ENCODE assay signal across 7 mouse cellular contexts in genomic region chr19:47338396-47339164, GRCm38 (mm10).
DNase-seq lines count a peak whose midpoint lies in the region; ATAC-seq and TF ChIP-seq lines count a peak whose summit lies in the region.

No protein-coding gene starts in this region.

- ATAC-seq in lung, postnatal 0 days, result peak; percentile 70
- peak; percentile 62 for ATAC-seq in forebrain, embryonic 14.5 days
- no peak for ATAC-seq in limb, embryonic 15.5 days (ENCODE audit: insufficient number of reproducible peaks, low FRiP score, low TSS enrichment, low read depth)
- ATAC-seq in stomach, embryonic 16.5 days (ENCODE audit: insufficient read depth, low FRiP score), result 0 out of 2 replicates have a peak, but pooled peaks have one; percentile 30

- DNase-seq in lung, postnatal 0 days (ENCODE audit: low spot score), result peak; percentile 67
- DNase-seq in lung, adult 2 months, result no peak
- no peak for DNase-seq in forebrain, embryonic 14.5 days (ENCODE audit: low spot score)
- DNase-seq in adrenal gland, postnatal 25 days, result no peak
- no peak for DNase-seq in kidney, adult 18-20 months

- no peaks in the 10 kb centered on the region for H3K27me3 ChIP-seq in lung, postnatal 0 days (replicated peaks; ENCODE audit: insufficient read depth, low read length)
- H3K27me3 ChIP-seq in forebrain, embryonic 14.5 days (replicated peaks; ENCODE audit: control insufficient read depth, insufficient read depth, low read length), result peaks cover 17% of the 10 kb centered on the region; the same call in 1 of the 2 replicates
- H3K27me3 ChIP-seq in limb, embryonic 15.5 days, result peaks cover 7% of the 10 kb centered on the region; the same call in 1 of the 2 replicates
- H3K27me3 ChIP-seq in stomach, embryonic 16.5 days (ENCODE audit: control insufficient read depth, insufficient read depth, low read length), result 0 out of 2 replicates have a peak, but pooled peaks cover 5% of the 10 kb centered on the region

- H3K9me3 ChIP-seq in lung, postnatal 0 days (ENCODE audit: low read length), result no peaks in the 10 kb centered on the region
- no peaks in the 10 kb centered on the region for H3K9me3 ChIP-seq in forebrain, embryonic 14.5 days (replicated peaks; ENCODE audit: control insufficient read depth, low read length)
- no peaks in the 10 kb centered on the region for H3K9me3 ChIP-seq in limb, embryonic 15.5 days
- H3K9me3 ChIP-seq in stomach, embryonic 16.5 days (replicated peaks; ENCODE audit: control insufficient read depth, low read length), result no peaks in the 10 kb centered on the region

- no peak for TF ChIP-seq CTCF in lung, postnatal 0 days (IDR thresholded peaks at IDR 0.05)
- TF ChIP-seq CTCF in lung, adult 2 months (IDR thresholded peaks at IDR 0.05; ENCODE audit: insufficient read depth, low read length), result no peak

- TF ChIP-seq EP300 in lung, postnatal 0 days (IDR thresholded peaks at IDR 0.05), result no peak

- H3K4me3 ChIP-seq in lung, postnatal 0 days (ENCODE audit: low read depth, low read length), result no peak overlapping the region
- H3K4me3 ChIP-seq in lung, adult 2 months (replicated peaks; ENCODE audit: extremely low read depth, low read depth, low read length), result no peak overlapping the region
- H3K4me3 ChIP-seq in forebrain, embryonic 14.5 days (ENCODE audit: low read depth, low read length), result peak overlapping the region; percentile 17; the same call in 1 of the 2 replicates
- H3K4me3 ChIP-seq in limb, embryonic 15.5 days, result peak overlapping the region; percentile 34
- peak overlapping the region; percentile 28 for H3K4me3 ChIP-seq in stomach, embryonic 16.5 days (replicated peaks; ENCODE audit: low read length)

- peaks cover 4% of the 10 kb centered on the region; the same call in 1 of the 2 replicates for H3K4me1 ChIP-seq in lung, postnatal 0 days (ENCODE audit: insufficient read depth, low read depth, low read length)
- peaks cover 14% of the 10 kb centered on the region for H3K4me1 ChIP-seq in lung, adult 2 months (ENCODE audit: control insufficient read depth, insufficient read depth, low read length)
- peaks cover 21% of the 10 kb centered on the region for H3K4me1 ChIP-seq in forebrain, embryonic 14.5 days (ENCODE audit: control insufficient read depth, insufficient read depth, low read length)
- H3K4me1 ChIP-seq in limb, embryonic 15.5 days, result peaks cover 55% of the 10 kb centered on the region
- H3K4me1 ChIP-seq in stomach, embryonic 16.5 days (ENCODE audit: control insufficient read depth, insufficient read depth, low read length), result peaks cover 29% of the 10 kb centered on the region

- 44% methylated on average over 24 of the region's 24 CpGs for WGBS in lung, postnatal 0 days
- 55% methylated on average over 24 of the region's 24 CpGs for WGBS in lung, adult 2 months
- WGBS in forebrain, embryonic 14.5 days, result 27% methylated on average over 24 of the region's 24 CpGs
- 36% methylated on average over 24 of the region's 24 CpGs for WGBS in limb, embryonic 15.5 days
- WGBS in stomach, embryonic 16.5 days, result 42% methylated on average over 24 of the region's 24 CpGs

- no peaks in the 10 kb centered on the region for H3K36me3 ChIP-seq in lung, postnatal 0 days (ENCODE audit: insufficient read depth, low read length)
- H3K36me3 ChIP-seq in forebrain, embryonic 14.5 days (ENCODE audit: control insufficient read depth, insufficient read depth, low read length), result no peaks in the 10 kb centered on the region
- no peaks in the 10 kb centered on the region for H3K36me3 ChIP-seq in limb, embryonic 15.5 days
- H3K36me3 ChIP-seq in stomach, embryonic 16.5 days (ENCODE audit: control insufficient read depth, insufficient read depth, low read length), result no peaks in the 10 kb centered on the region

- H3K4me2 ChIP-seq in lung, postnatal 0 days (replicated peaks; ENCODE audit: low read depth, low read length), result peak overlapping the region; percentile 29
- peak overlapping the region; percentile 54 for H3K4me2 ChIP-seq in forebrain, embryonic 14.5 days (ENCODE audit: low read length)
- peak overlapping the region; percentile 47 for H3K4me2 ChIP-seq in limb, embryonic 15.5 days
- H3K4me2 ChIP-seq in stomach, embryonic 16.5 days (ENCODE audit: low read depth, low read length), result peak overlapping the region; percentile 52

- no peak overlapping the region for H3K9ac ChIP-seq in lung, postnatal 0 days (replicated peaks; ENCODE audit: low read depth)
- H3K9ac ChIP-seq in forebrain, embryonic 14.5 days (ENCODE audit: low read length), result peak overlapping the region; percentile 43
- no peak overlapping the region for H3K9ac ChIP-seq in limb, embryonic 15.5 days
- H3K9ac ChIP-seq in stomach, embryonic 16.5 days (ENCODE audit: low read length), result peak overlapping the region; percentile 62

- TF ChIP-seq POLR2A in lung, adult 2 months (IDR thresholded peaks at IDR 0.05; ENCODE audit: borderline replicate concordance, extremely low read depth, low read depth, low read length), result no peak

- H3K27ac ChIP-seq in lung, postnatal 0 days (ENCODE audit: low read length), result peak overlapping the region; percentile 23; the same call in 1 of the 2 replicates
- H3K27ac ChIP-seq in forebrain, embryonic 14.5 days (ENCODE audit: low read depth, low read length), result no peak overlapping the region
- H3K27ac ChIP-seq in limb, embryonic 15.5 days, result 0 out of 2 replicates have a peak overlapping the region, but pooled peaks have one; percentile 2
- H3K27ac ChIP-seq in stomach, embryonic 16.5 days (ENCODE audit: low read length), result no peak overlapping the region

Comparison
In these comparisons a context has a peak if more than half of its experiments do, and no peak if none do; other contexts are left out.
1. H3K27ac ChIP-seq: peak in lung, postnatal 0 days (single experiment) and limb, embryonic 15.5 days (single experiment); none in forebrain, embryonic 14.5 days (single experiment) and stomach, embryonic 16.5 days (single experiment).
2. H3K4me3 ChIP-seq: peak in forebrain, embryonic 14.5 days (single experiment), limb, embryonic 15.5 days (single experiment) and stomach, embryonic 16.5 days (single experiment); none in lung, postnatal 0 days (single experiment) and lung, adult 2 months (single experiment).
3. H3K9ac ChIP-seq: peak in forebrain, embryonic 14.5 days (single experiment) and stomach, embryonic 16.5 days (single experiment); none in lung, postnatal 0 days (single experiment) and limb, embryonic 15.5 days (single experiment).
4. Peak in every context shown above with its lines, with median percentiles within 50 percentile points of each other: H3K4me2 ChIP-seq.